Mouse (Mus musculus) adrenal gland, postnatal 4 days (tissue): ENCODE results near the gene Zfp704. TPM values are rescaled to one million over a fixed set of nuclear protein-coding genes. Genes with fewer than 3 reads are reported as not detected.

Source experiments
- DNase-seq, 2 experiments: peaks; one replicate each; pipeline ENCODE4 v3.0.0; 2021 to 2022; ENCODE audit warnings: low spot score in 2 of 2, mixed read lengths in 2 of 2
- total RNA-seq, 2 experiments: library from RNA; stranded (reverse); gene quantifications; 2 replicates each; pipeline ENCODE4 v1.2.3; 2021

Zfp704 gene
- total RNA-seq, 2 experiments from 2014 or later: 29.1 to 34.6 TPM

DNA sequence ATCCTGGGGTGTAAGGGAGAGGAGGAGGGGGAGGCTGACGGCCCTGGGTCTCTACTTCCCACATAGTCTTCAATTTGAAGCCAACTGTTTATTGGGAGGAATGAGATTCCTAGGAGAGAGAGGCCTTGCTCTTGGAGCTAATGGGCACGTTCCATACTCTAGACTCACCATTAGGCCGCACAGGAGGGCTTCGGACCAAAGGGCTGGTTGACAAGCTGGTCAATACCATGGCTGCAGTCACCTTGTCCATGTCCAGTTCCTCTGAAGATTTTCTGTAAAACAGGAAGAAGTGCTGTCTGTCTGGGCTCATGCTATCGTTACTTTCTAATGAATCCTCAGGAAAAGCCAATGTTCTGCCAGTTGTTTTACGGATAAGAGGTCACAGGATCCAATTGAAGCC lies 135.6 kb downstream of the Zfp704 start:
- DNase-seq: no peak

DNA sequence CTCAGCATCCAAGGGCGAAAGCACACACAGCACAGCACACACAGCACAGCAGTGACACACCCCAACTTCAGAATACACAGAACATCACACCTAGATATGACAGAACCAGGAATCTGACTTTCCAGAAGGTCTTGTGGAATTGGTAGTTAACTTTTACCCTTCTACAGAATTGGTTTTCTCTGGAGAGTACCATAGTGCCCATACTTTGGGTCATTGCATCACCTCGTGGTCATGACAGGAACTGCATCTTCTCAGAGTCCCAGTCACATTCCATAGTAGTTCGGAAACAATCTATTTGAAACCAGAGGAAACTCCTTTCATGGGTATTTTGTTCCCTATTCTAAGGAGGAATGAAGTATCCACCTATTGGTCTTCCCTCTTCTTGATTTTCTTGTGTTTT lies 143.6 kb downstream of the Zfp704 start:
- DNase-seq: peak in 1 of 2 experiments; percentile 21

DNA sequence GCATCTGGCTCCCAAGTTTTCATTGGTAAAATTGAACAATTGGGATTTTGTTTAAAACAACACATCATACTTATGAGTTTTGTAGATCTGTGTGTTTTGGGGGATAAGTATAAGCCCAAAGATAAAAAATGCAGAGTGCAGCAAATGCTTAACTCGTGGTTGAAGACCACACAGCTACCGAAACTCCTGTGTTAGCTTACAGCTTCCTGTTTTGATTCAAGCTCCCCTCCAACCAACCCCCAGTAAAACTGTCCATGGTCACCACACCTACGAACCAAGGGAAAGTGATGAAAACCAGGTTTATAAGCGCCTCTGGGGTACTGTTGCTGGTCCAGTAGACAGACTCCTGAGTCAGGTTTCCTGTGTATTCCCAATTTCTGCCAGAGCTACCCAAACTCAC lies 144.2 kb downstream of the Zfp704 start:
- DNase-seq: no peak

- DNase-seq: no peak
Measured at GRCm38 (mm10) chr3:9461660-9462059, 148.2 kb downstream of the Zfp704 start.

- DNase-seq: no peak
Measured at GRCm38 (mm10) chr3:9460284-9460683, 149.6 kb downstream of the Zfp704 start.

- no peak for DNase-seq
Measured at GRCm38 (mm10) chr3:9456380-9456890, 153.4 kb downstream of the Zfp704 start.

DNA sequence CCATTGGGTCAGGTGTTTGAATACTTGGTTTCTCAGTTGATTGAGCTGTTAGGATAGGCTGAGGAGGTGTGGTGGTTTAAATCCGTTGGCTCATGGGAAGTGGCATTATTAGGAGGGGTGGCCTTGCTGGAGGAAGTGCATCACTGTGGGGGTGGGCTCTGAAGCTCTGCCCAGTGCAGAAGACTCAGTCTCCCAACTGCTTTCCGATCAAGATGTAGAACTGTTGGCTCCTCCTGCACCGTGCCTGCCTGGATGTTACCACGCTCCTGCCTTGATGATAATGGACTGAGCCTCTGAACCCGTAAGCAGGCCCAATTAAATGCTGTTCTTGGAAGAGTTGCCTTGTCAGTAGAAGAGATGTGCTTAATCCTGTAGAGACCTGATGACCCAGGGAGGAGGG lies 154.5 kb downstream of the Zfp704 start:
- DNase-seq: no peak

DNA sequence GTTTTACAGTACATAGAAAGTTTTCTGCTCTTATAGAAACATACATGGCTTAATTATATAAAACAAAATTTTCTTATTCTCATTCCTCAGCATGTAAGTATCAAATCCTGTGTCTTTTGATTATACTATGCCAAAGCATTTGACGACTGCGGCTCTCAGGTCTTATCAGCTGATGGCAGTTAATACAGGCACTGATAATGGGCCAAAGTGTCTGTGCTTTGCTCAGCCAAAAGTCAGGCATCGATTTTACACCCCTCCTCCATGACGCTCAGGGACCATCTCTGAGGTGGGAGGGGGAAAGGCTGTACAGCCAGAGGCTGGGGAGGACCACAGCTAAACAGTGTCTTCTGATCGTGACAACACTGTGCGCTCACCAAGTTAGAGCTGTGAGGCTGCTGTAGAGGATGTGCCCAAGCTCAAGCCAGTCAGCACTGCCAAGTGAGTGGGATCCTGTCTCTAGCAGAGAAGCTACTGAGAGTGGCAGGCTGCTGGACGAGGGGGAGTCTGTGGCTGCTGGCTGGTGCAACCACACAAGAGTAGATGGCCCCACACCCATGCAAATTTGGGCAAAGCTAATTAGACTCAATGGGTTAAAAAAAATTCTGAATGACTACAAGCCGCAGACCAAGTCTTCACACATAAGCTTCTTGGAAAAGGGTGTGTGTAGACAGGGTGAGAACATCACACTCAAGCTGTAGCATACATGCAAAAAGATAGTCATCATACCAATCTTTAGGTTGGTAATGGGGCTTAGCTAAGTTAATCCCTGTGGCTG lies 155.1 kb downstream of the Zfp704 start:
- no peak for DNase-seq

DNA sequence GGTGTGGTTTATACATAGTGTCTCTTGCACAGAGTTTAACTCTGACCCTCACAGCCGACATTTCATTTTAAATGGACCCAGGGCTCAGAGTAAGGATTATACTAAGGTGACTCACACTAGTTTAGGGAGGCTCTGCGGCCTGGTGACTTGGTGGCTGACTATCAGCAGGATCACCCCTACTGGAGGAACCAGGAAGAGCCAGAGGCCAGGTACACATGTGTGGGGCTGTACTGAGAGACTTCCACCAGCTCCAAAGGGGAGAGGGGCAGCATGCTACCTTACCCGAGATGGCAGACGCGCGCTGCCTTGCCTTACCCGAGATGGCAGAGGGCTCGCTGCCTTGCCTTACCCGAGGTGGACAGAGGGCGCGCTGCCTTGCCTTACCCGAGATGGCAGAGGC lies 159.4 kb downstream of the Zfp704 start:
- no peak for DNase-seq

- DNase-seq: no peak
Measured at GRCm38 (mm10) chr3:9449261-9450007, 160.5 kb downstream of the Zfp704 start.

GRCm38 (mm10) chr3:9448541-9448940 lies 161.3 kb downstream of the Zfp704 start:
- no peak for DNase-seq

- DNase-seq: no peak
Measured at GRCm38 (mm10) chr3:9444558-9444957, 165.3 kb downstream of the Zfp704 start.

DNA sequence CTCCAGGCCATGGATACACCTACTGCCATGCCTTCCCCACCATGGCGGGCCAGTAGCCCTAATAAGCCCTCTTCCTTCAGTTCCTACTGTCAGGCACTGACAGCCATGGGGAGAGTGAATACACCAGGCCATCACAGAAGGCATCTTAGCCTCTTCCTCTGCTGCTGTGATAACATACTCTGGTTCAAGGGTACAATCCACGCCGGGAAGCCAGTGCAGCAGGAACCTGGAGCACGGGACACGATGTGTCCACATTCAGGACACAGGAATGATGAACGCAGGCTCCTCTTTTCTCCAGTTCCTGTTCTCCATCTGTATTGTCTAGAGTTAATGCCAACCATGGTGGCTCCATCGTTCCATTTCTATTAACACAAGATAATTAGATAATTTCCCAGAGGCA lies 165.9 kb downstream of the Zfp704 start:
- DNase-seq: no peak

- DNase-seq: no peak
Measured at GRCm38 (mm10) chr3:9443476-9443875, 166.4 kb downstream of the Zfp704 start.

- no peak for DNase-seq
Measured at GRCm38 (mm10) chr3:9441566-9442540, 168.0 kb downstream of the Zfp704 start.

DNA sequence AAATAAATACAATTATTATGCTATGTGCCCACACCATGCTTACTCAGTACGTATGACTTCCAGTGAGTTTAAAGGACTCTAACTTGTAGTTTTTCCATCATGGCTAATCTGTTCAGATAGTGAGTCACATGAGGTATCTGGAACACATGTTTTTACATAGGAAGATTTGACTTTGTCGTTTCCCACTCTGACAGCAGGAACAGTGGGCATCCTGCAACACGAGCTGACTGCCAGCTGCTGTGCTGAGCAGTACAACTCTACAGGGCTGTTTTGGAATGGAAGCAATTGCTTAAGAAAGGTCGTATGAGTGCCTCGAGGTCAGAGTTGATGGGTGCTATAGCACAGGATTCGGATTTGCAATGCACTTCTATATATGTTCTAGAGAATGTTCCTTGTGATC lies 169.4 kb downstream of the Zfp704 start:
- no peak for DNase-seq

DNA sequence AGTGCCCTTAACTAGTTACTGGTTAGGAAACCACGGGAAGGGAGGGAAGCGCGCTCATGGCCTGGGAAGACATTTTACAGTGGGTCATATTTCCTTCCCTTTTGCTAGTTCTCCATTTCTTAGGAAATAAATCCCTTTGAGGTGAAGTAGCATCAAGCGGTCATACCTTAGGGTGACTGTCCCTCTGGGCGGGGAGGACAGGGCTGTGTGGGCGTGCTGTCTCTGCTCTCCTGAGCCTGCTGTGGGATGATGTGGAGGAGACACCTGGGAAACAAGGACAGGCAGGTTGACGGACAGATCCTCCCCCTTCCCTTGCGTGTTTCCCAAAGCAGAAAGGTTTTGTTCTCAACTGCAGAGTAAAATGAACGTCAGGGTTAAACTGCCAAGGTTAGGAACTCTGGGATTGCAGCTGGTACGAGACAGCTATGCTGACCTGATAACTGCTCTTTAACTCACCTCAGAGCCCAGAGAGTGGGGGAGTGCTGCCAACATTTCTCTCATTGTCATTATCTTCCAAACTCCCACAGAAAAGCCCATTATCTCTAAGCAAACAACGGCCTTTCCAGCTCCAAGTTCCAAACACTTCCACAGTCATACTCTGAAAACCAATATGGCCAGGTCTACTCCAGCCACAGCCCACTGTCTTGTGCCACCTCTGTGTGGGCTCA lies 170.1 kb downstream of the Zfp704 start:
- DNase-seq: no peak

GRCm38 (mm10) chr3:9436256-9436655 lies 173.6 kb downstream of the Zfp704 start:
- DNase-seq: no peak

GRCm38 (mm10) chr3:9434394-9435175 lies 175.3 kb downstream of the Zfp704 start:
- DNase-seq: no peak
